Mouse (Mus musculus) monocyte, adult 2 months (primary cell): ENCODE data around the gene Kank4.
"Not testable (repeated sequence)": the region's sequence is repeated elsewhere in the genome, so short reads cannot be mapped to it uniquely, and the experiment has no call there.

ENCODE experiments used
- DNase-seq, 2 experiments: peaks; one replicate each; pipeline ENCODE4 v3.0.0; 2022; ENCODE audit warnings: low spot score in 2 of 2, low read depth in 1 of 2

Gene Kank4

DNA sequence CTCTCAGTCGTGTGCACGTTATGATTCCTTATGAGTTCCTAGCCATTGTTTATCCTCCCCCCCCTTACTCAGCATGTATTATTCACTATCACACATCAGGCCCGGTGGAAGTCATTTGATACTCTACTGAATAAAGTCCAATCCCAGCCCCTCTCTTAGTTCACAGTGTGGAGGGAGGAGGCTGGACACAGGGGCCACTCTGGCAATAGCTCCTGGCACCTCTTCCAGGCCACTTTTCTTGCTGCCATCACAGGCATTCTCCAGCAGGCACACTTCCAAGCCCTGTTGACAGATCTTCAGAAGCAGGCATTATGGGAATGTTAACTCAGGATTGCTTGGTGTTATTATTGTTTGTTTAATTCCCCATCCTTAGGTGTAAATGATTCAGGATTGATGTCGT, 17.4 kb upstream of the Kank4 start:
- DNase-seq: no peak

DNA sequence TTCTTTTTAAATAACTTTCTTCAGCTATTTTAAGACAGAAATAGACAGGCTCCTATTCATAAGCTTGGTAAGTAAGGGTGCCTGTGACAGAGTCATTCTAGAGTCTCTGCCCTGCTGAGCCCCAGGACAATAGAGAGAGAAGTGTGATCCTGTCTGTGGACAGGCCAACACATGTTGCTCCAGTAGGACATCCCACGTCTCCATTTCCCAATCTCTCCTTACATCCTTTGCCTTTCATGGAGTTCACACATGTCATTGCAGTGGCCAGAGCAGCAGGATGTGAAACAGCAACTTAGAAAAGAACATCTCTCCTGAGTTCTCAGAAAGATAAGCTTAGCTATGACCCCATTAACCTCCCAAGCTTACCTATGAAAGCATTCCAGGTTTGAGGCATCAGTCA, 14.4 kb upstream of the Kank4 start:
- DNase-seq: no peak

DNA sequence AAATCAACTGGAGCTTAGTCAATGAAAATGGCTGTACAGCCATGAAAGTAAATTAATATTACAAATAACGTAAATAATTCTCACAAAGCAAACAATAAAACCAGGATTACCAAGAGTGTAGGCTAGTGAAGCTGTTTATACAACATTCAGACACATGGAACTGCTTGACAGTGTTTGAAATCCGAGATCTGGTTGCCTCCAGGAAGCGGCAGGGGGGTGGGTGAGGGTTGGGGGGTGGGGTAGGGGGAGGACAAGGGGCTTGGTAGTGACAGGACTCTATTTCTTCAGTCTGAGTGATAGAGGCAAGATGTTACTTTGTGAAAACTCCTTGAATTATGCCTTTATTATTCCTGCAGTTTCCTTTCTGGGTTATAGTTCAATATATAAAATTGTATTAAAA, 9.4 kb upstream of the Kank4 start:
- no peak for DNase-seq

DNA sequence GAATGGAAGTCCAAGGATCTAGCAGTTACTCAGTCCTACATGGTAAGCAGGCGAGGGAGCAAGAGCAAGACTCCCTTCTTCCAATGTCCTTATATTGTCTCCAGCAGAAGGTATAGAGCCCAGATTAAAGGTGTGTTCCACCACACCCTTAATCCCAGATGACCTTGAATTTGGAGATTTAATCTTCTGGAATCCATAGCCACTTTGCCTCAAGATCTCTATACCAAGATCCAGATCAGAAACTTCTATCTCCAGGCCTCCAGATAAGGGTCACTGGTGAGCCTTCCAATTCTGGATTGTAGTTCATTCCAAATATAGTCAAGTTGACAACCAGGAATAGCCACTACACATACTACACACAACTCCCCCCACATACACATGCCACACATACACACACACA, 6.4 kb upstream of the Kank4 start, which contains the start of gene I0C0044D17Rik:
I0C0044D17Rik (minus strand) TSS at position 101 of the 400 bp plus-strand sequence.
- not testable (repeated sequence) for DNase-seq

DNA sequence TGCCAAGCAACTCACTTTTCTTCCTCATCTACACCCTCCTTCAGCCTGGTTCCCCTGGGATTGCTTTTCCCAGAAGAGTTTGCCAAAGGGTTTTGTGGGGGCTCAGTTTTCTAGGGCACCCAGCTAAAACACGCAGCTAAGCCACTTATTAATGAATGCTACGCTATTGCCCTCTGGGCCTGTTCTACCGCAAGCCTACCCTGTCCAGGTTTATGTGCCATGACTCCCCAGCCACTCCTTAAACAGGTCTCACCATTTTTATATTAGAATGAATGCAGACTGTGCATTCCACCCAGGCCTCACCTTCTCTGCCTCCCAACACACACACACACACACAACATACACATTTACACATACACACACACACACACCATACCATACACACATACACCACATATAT, 5.7 kb upstream of the Kank4 start:
- DNase-seq: no peak

DNA sequence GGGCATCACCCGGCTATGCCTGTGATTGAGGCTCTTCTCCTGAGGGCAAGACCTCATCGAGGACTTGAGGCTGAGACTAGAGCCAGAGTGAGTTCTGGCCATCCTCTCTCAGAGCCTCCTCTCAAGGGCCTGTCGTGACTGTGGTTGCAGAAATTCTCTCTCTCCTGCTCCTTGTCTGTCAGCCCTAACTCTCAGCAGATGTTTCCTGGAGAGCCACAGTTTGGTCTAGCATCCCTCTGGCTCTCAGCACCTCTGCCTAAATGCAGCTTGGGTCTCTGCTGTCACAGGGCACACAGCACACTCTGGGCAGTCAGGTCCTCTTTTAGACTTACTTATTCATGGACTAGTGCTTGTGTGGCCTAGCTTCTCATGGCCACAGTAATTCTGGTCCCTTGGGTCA, 5.1 kb upstream of the Kank4 start:
- no peak for DNase-seq

DNA sequence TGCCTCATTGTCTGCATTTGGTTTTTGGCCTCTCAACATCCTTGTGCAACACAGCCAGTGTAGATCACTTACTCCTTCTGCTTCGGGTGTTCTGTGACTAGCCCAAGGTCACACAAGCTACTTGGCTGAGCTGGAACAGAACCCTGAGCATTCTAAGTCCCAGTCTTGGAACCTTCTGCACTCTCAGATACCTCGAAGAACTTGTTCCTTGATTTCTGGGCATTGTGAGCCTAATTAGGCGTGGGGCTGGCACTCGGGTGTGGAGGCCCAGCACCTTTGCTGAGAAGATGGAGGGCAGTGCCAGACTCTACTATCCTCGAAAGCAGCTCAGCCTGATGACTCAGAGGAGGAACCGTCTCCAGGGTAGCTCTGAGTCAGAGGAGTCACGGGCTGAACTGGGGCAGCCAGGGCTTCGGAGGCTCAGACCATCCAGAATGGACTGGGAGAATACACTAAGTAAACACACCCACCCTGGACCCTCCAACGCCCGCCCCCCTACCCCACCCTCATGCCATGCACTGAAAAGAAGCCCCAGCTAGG, 1.9 kb upstream of the Kank4 start:
- DNase-seq: no peak

DNA sequence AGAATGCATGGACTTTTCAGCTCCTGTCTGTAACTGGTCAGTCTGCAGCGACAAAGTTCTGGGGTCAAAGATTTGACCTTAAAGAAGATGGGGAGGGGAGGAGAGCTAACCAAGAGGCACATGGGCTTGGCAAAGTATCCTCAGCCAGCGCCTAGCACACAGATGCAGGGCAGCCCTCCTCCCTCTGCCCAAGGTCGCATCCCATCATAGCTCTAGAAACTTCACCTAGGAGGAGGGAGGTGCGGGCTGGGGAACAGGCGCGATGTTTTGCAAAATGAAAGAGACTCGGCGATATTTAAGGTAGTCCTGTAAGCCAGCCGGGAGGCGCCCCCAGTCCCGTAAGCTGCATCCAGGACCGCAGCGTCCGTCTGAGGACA, 542 bp downstream of the Kank4 start:
- DNase-seq: no peak

DNA sequence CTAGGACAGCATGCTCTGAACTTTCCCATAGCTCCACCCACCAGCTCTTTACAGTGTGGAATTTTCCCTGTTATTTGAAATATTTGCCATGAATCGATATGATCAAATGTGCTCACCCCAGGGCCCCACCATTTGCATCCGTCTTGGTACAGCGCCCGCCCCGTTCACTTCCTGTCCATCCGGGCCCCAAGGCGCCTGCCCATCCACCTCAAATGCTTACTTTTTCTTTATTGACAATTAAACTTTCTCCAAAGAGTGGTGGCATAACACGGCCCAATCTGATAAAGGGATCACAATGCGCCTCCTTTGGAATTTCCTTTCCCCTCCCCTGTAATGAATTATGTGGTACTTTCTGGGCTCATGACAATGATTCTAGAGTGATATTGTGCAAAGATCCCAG, 11.0 kb downstream of the Kank4 start:
- no peak for DNase-seq

DNA sequence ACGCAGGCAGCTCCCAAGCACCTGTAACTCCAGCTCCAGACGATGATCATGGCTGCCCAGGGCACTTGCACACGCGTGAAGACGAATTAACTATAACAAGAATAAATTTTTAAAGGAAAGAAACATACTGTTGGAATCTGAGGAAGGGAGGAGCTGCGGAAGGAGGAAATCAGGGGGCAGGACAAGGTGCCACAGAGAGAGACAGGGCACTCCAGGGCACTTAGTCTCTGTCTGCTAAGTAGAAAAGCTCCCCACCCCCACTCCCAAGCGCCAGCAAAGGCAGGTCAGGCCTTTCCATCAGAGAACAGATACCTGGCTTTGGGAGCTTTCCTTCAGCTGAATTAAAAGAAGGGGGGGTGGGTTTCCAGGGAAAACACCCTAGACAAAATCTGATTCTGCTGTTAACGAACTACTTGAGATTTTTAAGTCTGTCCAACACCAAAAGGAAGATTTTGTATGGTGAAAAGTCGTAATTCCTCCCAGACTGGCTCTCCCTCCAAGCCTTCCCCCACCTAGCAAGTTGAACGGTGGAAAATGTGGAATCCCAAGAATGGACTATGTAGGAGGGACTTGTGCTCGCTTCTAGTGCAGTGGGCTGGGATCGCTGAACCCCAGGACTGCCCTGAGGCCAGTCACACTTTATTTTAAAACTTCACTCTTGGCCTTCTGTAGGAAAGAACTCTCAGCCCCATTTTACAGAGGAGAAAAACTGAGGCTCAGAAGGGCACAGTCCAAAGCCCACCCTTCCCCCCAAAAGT, 11.9 kb downstream of the Kank4 start:
- no peak for DNase-seq

DNA sequence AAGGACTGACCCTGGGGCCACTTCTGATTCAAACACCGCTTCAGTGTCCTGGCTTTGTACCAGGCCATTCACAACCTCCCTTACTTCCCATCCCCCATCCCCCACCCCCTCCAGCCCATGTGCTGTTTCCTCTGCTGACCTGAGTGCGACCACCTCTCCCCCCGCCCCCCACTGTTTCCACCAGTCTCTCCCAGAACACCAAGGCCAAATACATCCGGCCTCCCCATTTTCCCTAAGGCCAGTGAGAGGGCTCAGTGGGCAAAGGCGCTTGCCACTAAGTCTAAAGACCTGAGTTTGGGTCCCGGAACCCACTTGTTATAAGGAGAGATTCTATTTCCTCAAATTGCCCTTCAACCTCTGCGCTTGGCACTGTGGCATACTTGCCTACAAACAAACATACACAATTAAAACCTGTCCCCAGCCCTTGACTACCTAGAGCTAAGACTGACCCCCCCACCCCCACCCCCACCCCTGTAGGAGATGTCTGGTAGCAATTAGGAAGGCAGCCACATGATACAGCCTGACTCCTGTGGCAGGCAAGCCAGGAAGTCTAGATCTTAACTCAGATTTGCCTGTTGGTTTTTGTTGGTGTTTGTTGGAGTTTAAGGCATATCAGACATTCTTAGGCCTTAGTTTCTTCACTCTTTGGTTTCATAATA, 12.7 kb downstream of the Kank4 start:
- DNase-seq: no peak

DNA sequence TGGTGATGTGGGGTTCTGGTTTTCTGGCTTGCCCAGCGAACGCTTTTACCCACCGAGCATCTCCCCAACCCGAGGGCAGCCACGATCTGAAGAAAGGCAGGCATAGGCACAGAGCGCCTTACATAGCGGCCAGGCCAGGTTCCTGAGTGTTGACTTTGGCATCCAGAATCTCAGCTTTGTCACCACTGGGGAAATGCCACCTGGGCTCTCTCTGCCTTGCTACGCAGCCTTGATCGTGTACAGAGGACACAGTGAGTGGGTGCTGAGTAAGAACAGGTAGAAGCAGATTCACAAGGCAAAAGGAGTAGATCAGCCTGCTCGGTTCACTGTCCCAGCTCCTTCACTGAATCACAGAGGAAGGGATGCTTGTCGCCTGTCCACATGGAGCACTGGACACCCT, 15.6 kb downstream of the Kank4 start:
- DNase-seq: no peak

DNA sequence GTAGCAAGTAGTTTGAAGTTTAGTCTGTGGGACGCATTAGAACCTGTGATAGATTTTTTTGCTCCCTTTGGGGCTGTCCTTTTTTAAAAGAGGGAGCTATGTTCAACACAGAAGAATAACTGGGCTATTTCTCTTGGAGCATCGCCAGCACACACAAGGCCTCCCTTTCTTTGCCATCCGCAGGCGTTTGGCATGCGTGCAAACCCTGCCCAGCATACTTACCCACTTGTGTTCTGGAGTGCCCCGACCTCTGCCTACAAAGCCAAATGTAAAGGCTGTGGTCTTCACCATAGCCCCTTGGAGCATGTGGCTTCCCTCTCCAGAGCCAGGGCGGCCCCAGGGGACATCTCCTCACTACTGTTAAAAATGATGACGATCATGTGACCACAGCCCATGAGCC, 16.5 kb downstream of the Kank4 start:
- DNase-seq: no peak

DNA sequence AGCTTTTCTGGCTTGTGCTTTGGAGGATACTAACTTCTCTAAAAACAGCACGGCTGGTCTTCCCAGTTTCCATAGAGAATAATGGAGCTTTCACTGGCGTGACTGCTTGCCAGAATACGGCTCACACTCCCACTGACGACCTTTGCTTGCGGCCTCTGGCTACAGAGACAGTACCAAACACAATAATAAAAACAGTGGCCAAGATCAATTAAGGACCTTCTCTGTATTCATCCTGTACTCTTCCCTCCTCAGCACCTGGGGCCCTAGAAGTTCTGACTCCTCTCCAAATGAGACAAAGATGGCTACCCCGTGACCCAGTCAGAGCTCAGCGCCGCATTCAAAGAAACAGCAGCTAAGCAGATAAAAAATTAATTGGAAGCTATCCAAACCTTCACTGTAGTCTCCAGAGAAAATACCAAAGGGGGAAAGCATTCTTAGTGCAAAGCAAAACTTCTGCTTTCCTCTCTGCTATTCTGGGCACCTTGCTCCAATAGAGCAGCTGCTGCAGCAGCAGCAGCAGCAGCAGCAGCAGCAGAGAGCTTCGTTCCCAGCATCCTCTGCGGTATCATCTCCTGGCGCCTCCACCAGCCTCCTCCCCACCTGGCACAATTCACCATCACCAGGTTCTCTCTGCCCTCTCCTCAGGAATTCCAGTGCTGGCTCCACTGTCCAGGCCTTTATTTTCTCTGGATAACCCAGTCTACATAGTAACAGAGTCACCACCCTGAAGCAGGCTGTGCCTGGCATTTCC, 20.6 kb downstream of the Kank4 start:
- DNase-seq: no peak

DNA sequence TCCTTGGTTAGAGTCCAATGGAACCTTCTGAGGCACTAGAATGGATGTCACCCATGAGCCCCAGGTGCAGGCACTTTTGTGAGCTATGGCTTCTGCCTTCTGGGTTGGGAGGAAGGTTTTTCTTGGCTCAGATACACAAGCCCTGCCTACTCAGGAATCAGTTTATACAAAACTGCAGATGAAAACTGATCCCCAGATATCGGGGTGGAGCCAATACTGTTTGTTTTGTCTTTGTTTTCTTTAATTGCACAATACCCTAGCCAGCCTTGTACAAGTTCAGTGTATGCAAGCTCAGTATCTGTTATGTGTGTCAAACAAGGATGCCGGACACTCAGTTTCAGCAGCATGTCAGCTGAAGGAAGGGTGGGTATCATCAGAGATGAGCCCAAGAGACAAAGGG, 22.1 kb downstream of the Kank4 start:
- no peak for DNase-seq

DNA sequence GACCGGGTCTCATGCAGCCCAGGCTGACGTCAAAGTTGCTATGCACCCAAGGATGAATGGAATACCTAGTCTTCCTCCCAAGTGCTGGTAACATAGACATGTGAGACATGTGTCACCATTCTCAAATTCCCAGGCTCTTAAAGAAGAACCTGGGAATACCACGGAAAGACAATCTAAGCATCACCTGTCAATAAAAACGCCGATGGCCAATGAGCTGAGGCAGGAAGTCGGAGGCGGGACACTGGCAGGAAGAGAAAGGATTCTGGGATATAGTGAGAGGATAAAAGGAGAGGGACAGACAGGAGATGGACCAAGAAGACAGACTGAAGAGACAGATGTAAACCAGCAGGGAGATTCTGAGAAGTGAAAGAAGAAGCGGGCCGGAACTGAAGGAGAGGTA, 23.9 kb downstream of the Kank4 start:
- no peak for DNase-seq

DNA sequence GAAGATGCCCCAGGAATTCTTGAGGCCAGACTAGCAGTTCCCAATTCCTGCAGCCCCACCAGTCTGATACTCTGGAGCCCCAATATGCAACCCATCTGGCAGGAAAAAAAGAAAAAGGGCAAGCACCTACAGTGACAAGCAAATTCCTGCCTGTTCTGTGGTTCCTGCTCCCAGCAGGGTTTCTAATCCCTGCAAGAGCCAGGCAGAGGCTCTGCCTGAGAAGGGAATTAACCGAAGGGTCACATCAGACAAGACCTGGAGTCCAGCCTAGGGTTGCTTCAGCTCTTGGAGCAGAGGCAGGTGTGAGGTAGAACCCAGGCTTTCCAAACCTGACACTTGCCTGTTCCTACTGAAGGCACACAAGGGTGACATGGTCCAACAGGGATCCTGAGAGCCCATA, 26.6 kb downstream of the Kank4 start:
- no peak for DNase-seq

DNA sequence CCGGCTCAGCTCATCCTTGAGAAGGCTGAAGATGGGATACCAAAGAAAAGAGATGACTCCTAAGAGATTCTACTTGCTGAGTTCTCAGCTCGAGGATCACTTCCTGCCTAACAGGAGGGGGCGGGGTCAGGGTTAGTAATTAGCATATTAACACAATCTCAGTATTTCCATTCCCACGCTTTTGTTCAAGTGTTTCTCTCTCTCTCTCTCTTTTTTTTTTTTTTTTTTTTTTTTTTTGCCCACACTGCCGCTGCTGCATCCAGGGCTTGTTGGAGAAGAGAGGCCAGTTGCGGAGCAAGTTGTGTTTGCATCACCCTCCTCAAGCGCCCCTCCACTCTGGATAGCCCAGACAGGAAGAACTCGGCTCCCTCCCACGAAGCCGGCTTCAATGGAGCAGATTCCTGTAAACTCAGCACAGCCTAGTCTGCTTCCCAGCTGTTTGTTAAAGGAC, 27.5 kb downstream of the Kank4 start:
- DNase-seq: no peak

DNA sequence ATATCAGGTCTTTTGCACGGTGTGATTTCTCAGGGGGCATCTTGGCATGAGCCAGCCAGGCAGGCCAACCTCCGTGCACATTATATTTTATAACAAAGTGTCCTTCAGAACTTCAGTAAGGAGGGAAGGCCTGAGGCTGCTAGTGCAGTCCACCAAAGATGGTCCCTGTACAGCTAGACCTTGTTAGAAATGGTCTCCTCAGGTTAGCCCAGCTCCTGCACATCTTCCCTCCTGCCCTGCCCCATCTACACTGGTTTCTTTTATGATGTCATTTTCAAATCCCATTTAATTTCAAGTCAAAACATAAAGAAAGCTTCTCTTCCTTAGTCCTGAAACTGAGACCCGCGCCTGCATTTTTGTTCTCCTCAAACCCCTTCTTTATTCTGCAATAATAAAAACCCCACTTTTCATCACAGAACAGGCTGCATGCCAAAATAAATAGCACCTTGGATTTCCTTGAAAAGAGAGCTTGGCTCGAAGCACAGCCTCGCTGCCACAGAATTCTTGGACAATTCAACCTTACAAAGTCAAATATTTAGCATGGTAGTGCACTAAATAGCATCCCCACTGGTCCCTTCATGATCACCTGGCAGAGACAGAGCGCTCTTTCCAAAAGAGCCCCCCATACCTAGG, 28.1 kb downstream of the Kank4 start:
- no peak for DNase-seq

DNA sequence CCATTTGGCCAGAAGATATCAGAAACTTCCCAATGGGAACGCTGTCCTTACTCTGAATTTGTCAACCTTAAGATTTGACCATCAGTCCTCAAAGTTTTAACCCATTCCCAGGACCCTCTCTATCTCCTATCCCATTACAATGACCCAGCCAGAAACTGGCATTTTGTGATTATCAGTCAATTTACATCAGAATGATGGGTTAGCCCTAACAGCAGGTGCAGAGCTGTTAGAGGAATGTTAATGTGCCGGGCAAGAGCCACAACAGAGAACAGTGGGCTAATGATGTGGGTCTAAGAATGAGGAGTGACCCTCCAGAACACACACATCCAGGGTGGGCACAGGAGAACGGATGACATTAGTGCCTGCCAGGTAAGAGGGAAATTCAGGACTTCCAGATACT, 31.1 kb downstream of the Kank4 start:
- no peak for DNase-seq

DNA sequence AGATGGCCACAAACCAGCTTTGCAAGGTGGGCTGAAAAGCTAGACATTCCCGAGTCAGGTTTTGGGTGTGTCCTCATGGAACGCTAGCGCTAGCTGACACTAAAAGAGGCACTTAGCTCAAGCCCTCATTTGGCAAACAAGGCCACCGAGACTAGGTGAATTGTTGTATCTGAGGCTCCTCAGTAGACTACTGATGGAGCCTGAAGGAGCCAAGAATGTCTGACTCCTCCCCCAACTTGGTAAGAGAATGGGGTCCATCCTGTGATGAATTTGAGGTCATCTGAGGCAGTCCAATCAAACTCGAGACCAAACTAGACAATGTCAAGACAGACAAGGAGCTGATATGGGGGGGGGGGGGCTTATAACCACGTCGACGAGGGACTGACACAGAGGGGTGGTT, 31.5 kb downstream of the Kank4 start:
- DNase-seq: no peak
